Mouse (Mus musculus): ENCODE measurements around the gene Tet2.

Gene Tet2

GRCm38 (mm10) chr3:133522289-133522688 lies 22.6 kb downstream of the Tet2 start:
- no peak for DNase-seq (ENCODE audit: low read depth, low spot score)

GRCm38 (mm10) chr3:133518801-133519200 lies 26.1 kb downstream of the Tet2 start:
- peak; percentile 75 for DNase-seq (ENCODE audit: low read depth, low spot score)

GRCm38 (mm10) chr3:133518116-133518515 lies 26.8 kb downstream of the Tet2 start:
- peak; percentile 52 for DNase-seq (ENCODE audit: low read depth, low spot score)

GRCm38 (mm10) chr3:133517406-133517805 lies 27.5 kb downstream of the Tet2 start:
- DNase-seq (ENCODE audit: low read depth, low spot score) = no peak

GRCm38 (mm10) chr3:133516137-133516536 lies 28.8 kb downstream of the Tet2 start:
- no peak for DNase-seq (ENCODE audit: low read depth, low spot score)

GRCm38 (mm10) chr3:133515204-133515969 lies 29.6 kb downstream of the Tet2 start:
- peak; percentile 76 for DNase-seq (ENCODE audit: low read depth, low spot score)

- DNase-seq (ENCODE audit: low read depth, low spot score) = no peak
These were observed 30.6 kb downstream of the Tet2 start for GRCm38 (mm10) chr3:133514290-133514689.

- DNase-seq (ENCODE audit: low read depth, low spot score) = peak; percentile 67
These were observed 31.5 kb downstream of the Tet2 start for GRCm38 (mm10) chr3:133513475-133513874.

- DNase-seq (ENCODE audit: low read depth, low spot score) = no peak
These were observed 34.6 kb downstream of the Tet2 start for GRCm38 (mm10) chr3:133510368-133510767.

GRCm38 (mm10) chr3:133509796-133510195 lies 35.1 kb downstream of the Tet2 start:
- no peak for DNase-seq (ENCODE audit: low read depth, low spot score)

GRCm38 (mm10) chr3:133508881-133509280 lies 36.1 kb downstream of the Tet2 start:
- no peak for DNase-seq (ENCODE audit: low read depth, low spot score)

- peak; percentile 60 for DNase-seq (ENCODE audit: low read depth, low spot score)
These were observed 38.5 kb downstream of the Tet2 start for GRCm38 (mm10) chr3:133506289-133506954.

GRCm38 (mm10) chr3:133496953-133497352 lies 48.0 kb downstream of the Tet2 start:
- no peak for DNase-seq (ENCODE audit: low read depth, low spot score)

- DNase-seq (ENCODE audit: low read depth, low spot score) = no peak
These were observed 53.6 kb downstream of the Tet2 start for GRCm38 (mm10) chr3:133491370-133491769.

GRCm38 (mm10) chr3:133488022-133488725 lies 56.8 kb downstream of the Tet2 start:
- DNase-seq (ENCODE audit: low read depth, low spot score) = no peak

GRCm38 (mm10) chr3:133482887-133483286 lies 62.1 kb downstream of the Tet2 start:
- no peak for DNase-seq (ENCODE audit: low read depth, low spot score)

GRCm38 (mm10) chr3:133478987-133479386 lies 66.0 kb downstream of the Tet2 start:
- DNase-seq (ENCODE audit: low read depth, low spot score) = no peak

GRCm38 (mm10) chr3:133473781-133474180 lies 71.2 kb downstream of the Tet2 start:
- DNase-seq (ENCODE audit: low read depth, low spot score) = no peak

GRCm38 (mm10) chr3:133471101-133471500 lies 73.8 kb downstream of the Tet2 start:
- DNase-seq (ENCODE audit: low read depth, low spot score) = no peak

GRCm38 (mm10) chr3:133468883-133469282 lies 76.1 kb downstream of the Tet2 start:
- DNase-seq (ENCODE audit: low read depth, low spot score) = no peak

- DNase-seq (ENCODE audit: low read depth, low spot score) = no peak
These were observed 81.7 kb downstream of the Tet2 start for GRCm38 (mm10) chr3:133463233-133463632.

GRCm38 (mm10) chr3:133462485-133462884 lies 82.5 kb downstream of the Tet2 start:
- DNase-seq (ENCODE audit: low read depth, low spot score) = no peak
